Mouse (Mus musculus) stomach, postnatal 0 days (tissue): Measurements from ENCODE around the gene Mrps15. TPM values are rescaled to one million over a fixed set of nuclear protein-coding genes. Genes with fewer than 3 reads are reported as not detected.
A peak's percentile ranks its signal among the peaks of the same experiment; 100 is the strongest.

Source experiments
- ATAC-seq: fragments of 200-750 bp; cut with Nextera tagmentation; 2 replicates; pipeline ENCODE4 v1.8.0; 2017; ENCODE audit not compliant: low FRiP score, low TSS enrichment
- DNase-seq: peaks from one replicate; pipeline ENCODE4 v3.0.0-alpha.2; 2016; ENCODE audit warnings: low spot score
- H3K27ac ChIP-seq: fragments of 300-500 bp; sonication (generic); replicated peaks from 2 replicates; pipeline ENCODE4 v1.5.1; 2014; ENCODE audit warnings: mild to moderate bottlenecking, control low read depth
- H3K27me3 ChIP-seq: fragments of 300-500 bp; sonication (generic); 2 replicates; pipeline ENCODE4 v1.6.1; 2014; ENCODE audit warnings: low read length; ENCODE audit not compliant: control insufficient read depth, insufficient read depth
- H3K36me3 ChIP-seq: fragments of 300-500 bp; sonication (generic); 2 replicates; pipeline ENCODE4 v1.6.1; 2014; ENCODE audit warnings: low read length, mixed read lengths; ENCODE audit not compliant: control insufficient read depth, insufficient read depth
- H3K4me1 ChIP-seq: fragments of 300-500 bp; sonication (generic); replicated peaks from 2 replicates; pipeline ENCODE4 v1.6.1; 2014; ENCODE audit warnings: antibody characterized with exemption; ENCODE audit not compliant: control insufficient read depth, insufficient read depth
- H3K4me2 ChIP-seq: fragments of 300-500 bp; sonication (generic); replicated peaks from 2 replicates; pipeline ENCODE4 v1.6.1; 2014; ENCODE audit warnings: low read depth, mild to moderate bottlenecking, control low read depth, moderate library complexity
- H3K4me3 ChIP-seq: fragments of 300-500 bp; sonication (generic); 2 replicates; pipeline ENCODE4 v1.5.1; 2014; ENCODE audit warnings: low read depth, low read length, control low read depth
- H3K9ac ChIP-seq: fragments of 300-500 bp; sonication (generic); 2 replicates; pipeline ENCODE4 v1.6.1; 2014; ENCODE audit warnings: mild to moderate bottlenecking, low read length, control low read depth, mixed read lengths
- H3K9me3 ChIP-seq: fragments of 300-500 bp; sonication (generic); 2 replicates; pipeline ENCODE4 v1.6.1; 2016; ENCODE audit warnings: low read length; ENCODE audit not compliant: control insufficient read depth
- CTCF ChIP-seq: IDR thresholded peaks from 2 replicates; pipeline ENCODE4 v1.5.1; 2016; ENCODE audit warnings: antibody characterized with exemption, low read depth, mild to moderate bottlenecking, moderate library complexity
- EP300 ChIP-seq: optimal IDR thresholded peaks from 2 replicates; pipeline ENCODE3; 2016; ENCODE audit warnings: antibody characterized with exemption
- WGBS: fragments of 180-500 bp; shearing (Covaris S2); extraction: QIAGEN DNeasy Blood & Tissue Kit; methylation state at CpG from one replicate; pipeline ENCODE4 v1.1.7; 2014; 5-methylcytosine and 5-hydroxymethylcytosine counted together
- polyA plus RNA-seq: library from polyadenylated mRNA; unstranded; fragments of >200 nt; fragmentation: Nextera tagmentation; extraction: Ambion mirVana; gene quantifications from 2 replicates; pipeline ENCODE4 v1.2.1, GENCODE M21; 2015

The Mrps15 gene
- 81.9 and 90.0 TPM in 2 replicates for polyA plus RNA-seq

DNA sequence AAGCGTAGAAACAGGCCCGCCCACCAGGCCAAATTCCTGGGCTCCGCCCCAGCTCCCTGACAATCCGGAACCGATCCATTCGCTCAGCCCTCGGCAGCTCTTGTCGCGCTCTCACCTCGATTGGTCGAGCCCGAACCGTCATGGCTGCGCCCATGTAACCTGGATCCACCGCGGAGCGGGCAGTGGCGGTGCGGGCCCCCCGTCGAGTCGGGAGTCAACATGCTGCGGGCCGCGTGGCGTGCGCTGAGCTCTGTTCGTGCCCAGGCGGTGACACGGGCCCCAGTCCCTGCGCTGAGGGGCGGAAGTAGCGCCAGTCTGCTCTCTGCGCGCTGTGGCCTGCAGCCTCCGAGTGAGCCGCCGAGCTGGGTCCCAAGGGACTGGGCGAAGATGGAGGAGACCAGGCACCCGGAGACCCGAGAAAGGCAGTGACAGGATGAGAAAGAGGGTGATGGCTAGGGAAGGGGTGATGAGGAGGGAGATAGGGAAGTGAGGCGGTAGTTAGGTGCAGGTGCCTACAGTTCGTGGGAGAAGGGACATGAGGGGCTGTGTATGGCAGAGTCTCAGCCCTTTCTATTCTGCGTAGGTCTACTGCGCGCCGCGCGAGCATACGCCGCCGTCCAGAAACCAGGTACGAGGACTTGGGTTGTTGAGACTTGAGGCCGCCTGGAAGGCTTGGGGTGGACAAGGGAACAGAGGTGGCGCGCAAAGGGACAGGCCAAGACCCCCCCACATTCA is at the start of gene Mrps15:
TSS of gene Mrps15 (plus strand) at position 75 of the 735 bp plus-strand sequence.
- WGBS: under 1% methylated on average over 56 of the region's 56 CpGs
- peak within 1 kb of the TSS; percentile 76; the same call in 1 of the 2 replicates for H3K27ac ChIP-seq
- ATAC-seq: peak; percentile 96
- DNase-seq: peak; percentile 90
- peak within 1 kb of the TSS; percentile 88 for H3K4me3 ChIP-seq
- H3K4me1 ChIP-seq: peaks cover 4% of the 10 kb centered on the region; the same call in 1 of the 2 replicates
- no peaks in the 10 kb centered on the region for H3K9me3 ChIP-seq
- peak within 1 kb of the TSS; percentile 95 for H3K4me2 ChIP-seq
- no peaks in the 10 kb centered on the region for H3K27me3 ChIP-seq
- TF ChIP-seq EP300 (no peak), CTCF (no peak)
- H3K36me3 ChIP-seq: 0 out of 2 replicates have a peak, but pooled peaks cover 5% of the 10 kb centered on the region
- peak within 1 kb of the TSS; percentile 86 for H3K9ac ChIP-seq

DNA sequence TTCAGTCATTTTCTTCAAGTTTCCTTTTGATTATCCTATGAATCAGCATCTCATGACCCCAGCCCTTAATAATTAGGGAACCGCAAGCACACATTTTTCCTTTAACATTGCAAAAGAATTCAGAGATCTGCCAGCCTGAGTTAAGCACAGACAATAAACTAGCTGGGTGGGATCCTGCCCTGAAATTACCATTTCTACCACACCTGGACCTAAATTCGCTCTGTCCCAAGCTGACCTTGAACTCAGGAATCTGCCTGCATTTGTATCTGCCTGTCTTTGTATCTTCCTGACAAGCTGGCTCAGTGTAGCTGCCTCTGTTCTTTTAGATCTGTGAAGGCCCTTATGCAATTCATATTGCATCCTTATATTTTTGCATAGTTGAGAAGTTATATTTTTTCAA is 48.9 kb upstream of the Mrps15 start:
- Histone ChIP-seq H3K4me2 (no peak overlapping the region), H3K27me3 (no peaks in the 10 kb centered on the region), H3K4me3 (no peak overlapping the region), H3K36me3 (no peaks in the 10 kb centered on the region), H3K4me1 (no peaks in the 10 kb centered on the region), H3K9ac (no peak overlapping the region), H3K9me3 (no peaks in the 10 kb centered on the region), H3K27ac (no peak overlapping the region)
- DNase-seq: no peak
- TF ChIP-seq EP300: no peak
- no peak for TF ChIP-seq CTCF
- WGBS: 87% methylated on average over 2 of the region's 2 CpGs
- no peak for ATAC-seq

DNA sequence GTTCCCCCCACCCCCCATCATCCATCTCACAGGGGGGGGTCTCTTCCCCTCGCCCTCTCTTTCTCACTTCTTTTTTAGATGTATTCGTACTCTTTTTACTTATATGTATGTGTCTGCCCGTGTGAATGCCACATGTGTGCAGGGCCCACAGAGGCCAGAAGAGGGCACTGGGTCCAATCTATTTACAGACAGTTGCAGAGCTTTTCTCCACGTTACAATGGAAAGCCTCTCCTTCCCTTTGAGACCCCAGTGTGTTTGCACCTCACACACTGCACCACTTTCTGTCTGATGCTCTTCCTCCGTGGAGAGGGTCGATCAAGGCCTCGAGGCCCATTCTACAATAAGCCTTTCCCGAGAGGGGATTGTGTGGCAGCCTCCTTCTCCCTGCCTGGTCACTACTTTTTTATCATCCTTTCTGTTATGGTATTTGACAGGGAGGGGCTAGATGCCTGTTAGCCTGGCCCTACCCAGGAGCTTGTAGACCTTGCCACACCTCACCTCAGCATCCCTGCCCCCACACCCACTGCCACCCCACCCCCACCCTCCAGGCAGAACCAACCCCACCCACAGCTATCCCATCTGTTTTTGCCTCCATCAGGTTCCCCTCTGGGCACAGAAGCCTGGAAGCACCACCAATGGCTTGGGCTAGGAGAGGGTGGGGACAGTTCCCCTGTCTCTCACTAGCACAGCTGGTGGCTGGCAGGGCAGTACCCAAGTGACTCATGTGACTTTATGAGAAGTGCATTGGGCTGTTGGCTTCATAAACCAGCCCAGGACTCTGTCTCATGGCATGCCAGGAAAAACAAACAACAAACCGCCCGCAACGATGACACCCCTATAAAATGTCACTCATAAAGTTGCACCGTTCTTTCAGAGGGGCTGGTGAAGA is 45.2 kb upstream of the Mrps15 start:
- WGBS: 80% methylated on average over 12 of the region's 12 CpGs
- Histone ChIP-seq H3K9ac (no peak overlapping the region), H3K27ac (no peak overlapping the region), H3K27me3 (no peaks in the 10 kb centered on the region), H3K4me1 (no peaks in the 10 kb centered on the region), H3K36me3 (no peaks in the 10 kb centered on the region), H3K9me3 (no peaks in the 10 kb centered on the region), H3K4me2 (no peak overlapping the region), H3K4me3 (no peak overlapping the region)
- DNase-seq (no peak), ATAC-seq (no peak)
- TF ChIP-seq CTCF (no peak), EP300 (no peak)

DNA sequence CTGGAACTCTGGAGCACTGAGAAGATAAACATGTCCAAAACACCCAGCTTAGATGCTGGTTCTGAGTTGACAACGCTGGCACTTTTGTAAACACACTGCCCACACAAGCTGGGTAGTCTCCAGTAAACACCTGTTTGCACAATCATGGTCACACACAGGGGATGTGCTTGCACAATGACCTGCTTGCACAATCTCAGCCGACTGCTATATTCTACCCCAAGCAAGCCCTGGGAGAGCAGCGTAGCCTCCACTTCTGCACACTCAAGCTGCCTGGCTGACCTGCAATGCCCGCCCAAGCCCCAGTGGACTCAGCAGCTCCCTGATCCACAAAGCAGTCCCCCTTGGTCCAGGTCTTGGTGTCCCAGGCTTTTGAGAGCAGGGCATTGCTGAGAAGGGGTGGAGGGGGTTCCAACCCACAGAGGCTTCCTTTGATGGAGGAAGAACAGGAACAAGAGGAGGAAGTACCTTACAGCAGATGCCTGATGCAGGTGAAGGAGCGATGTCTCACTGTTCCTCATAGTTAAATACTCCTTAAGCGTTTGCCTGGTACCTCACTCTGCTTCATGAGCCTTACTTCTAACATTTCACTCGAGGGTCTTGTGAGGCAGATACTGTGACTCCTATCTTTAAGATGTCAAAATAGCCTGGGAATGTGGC is 28.9 kb upstream of the Mrps15 start:
- ATAC-seq (no peak), DNase-seq (no peak)
- Histone ChIP-seq H3K4me1 (no peaks in the 10 kb centered on the region), H3K36me3 (no peaks in the 10 kb centered on the region), H3K4me3 (no peak overlapping the region), H3K27me3 (no peaks in the 10 kb centered on the region), H3K9me3 (no peaks in the 10 kb centered on the region), H3K27ac (no peak overlapping the region), H3K9ac (no peak overlapping the region), H3K4me2 (no peak overlapping the region)
- no peak for TF ChIP-seq CTCF
- TF ChIP-seq EP300: no peak
- WGBS: 72% methylated on average over 7 of the region's 7 CpGs

DNA sequence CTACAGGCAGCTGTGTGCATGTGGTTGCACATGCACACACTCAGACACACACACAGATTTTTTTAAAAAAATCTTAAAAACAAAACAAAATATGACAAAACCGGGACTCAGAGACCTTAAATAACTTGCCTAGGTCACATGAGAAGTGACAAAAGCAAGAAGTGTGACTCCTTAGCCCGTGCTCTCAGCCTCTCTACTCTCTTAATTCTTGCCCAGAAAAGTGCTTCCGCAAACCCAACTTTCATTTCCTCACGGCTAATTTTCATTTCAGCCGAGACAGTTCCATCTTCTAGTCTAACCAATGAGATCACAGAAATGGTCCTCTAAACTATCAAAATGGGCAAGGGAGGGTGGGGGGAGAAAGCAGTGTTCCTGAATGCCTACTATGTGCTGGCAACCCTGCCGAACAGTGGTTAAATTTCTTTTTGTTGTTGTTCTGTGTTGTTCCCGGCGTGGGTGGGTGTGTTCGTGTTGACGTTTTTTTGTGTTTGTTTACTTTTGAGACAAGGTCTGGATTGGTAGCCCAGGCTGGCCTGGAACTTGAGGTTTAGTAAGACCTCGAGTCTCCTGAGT is 27.7 kb upstream of the Mrps15 start:
- Histone ChIP-seq H3K27me3 (no peaks in the 10 kb centered on the region), H3K4me1 (no peaks in the 10 kb centered on the region), H3K9ac (no peak overlapping the region), H3K4me2 (no peak overlapping the region), H3K9me3 (no peaks in the 10 kb centered on the region), H3K36me3 (no peaks in the 10 kb centered on the region), H3K27ac (no peak overlapping the region), H3K4me3 (no peak overlapping the region)
- WGBS: 73% methylated on average over 11 of the region's 11 CpGs
- no peak for DNase-seq
- ATAC-seq: no peak
- TF ChIP-seq CTCF (no peak), EP300 (no peak)
